Comparison of ENCODE assay signal across 24 mouse cellular contexts in the genomic region with DNA sequence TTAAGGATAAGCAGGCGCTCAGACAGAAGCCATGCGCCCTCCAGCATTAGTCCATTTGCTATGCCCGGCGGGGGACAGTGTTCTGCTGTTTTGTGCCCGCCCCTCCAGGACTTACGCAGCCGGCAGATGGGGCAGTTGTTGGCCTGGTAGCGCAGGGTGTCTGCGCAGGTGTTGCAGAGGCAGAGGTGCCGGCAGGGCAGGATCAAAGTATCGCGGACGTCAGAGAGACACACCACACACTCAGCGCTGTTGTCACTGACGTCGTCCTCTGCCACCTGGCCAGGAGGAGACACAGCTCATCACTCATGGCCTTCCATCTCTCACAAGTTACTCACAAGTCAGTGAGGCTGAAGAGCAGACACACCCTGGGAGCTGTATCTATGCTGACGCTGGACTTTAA. TPM values are rescaled to one million over a fixed set of nuclear protein-coding genes. Genes with fewer than 3 reads are reported as not detected.
A peak's percentile ranks its signal among the peaks of the same experiment; 100 is the strongest.
DNase-seq lines count a peak whose midpoint lies in the region; ATAC-seq and TF ChIP-seq lines count a peak whose summit lies in the region.
"Had no signal": no experiment of that assay in that cellular context is flagged by ENCODE, and none has a peak within 500 bp of the region (broad histone marks: within the 10 kb centered on the region; RNA-seq: fewer than 3 reads in every experiment).

No protein-coding gene starts in this region.

- DNase-seq in adrenal gland, postnatal 14 days, result peak; percentile 37
- no peak for DNase-seq in adrenal gland, postnatal 36 days
- no peak for DNase-seq in liver, postnatal 0 days
- no peak for DNase-seq in liver, embryonic 11.5 days (ENCODE audit: low spot score)
- DNase-seq in naive thymus-derived CD4-positive, alpha-beta T cell, adult 2 months (ENCODE audit: low read depth), result peak; percentile 57
- DNase-seq in thymus, postnatal 25 days, result peak; percentile 66
- DNase-seq in hindbrain, embryonic 10.5 days (ENCODE audit: low spot score), result no peak
- no peak for DNase-seq in right cerebral cortex, postnatal 10 days (ENCODE audit: low spot score in 2 of 2)
- DNase-seq: adrenal gland, postnatal 10 days; cerebellum, postnatal 10 days; forebrain, postnatal 0 days; gastrocnemius, postnatal 25 days; heart, adult 2 months; kidney, adult 11 months; kidney, postnatal 36 days; lung, postnatal 36 days had no signal

- no peak overlapping the region for H3K9ac ChIP-seq in liver, postnatal 0 days (replicated peaks)
- no peak overlapping the region for H3K9ac ChIP-seq in liver, embryonic 11.5 days (ENCODE audit: low read depth, low read length)
- H3K9ac ChIP-seq: forebrain, postnatal 0 days; kidney, embryonic 15.5 days; limb, embryonic 12.5 days; liver, embryonic 14.5 days; lung, embryonic 15.5 days; neural tube, embryonic 15.5 days had no signal

- TF ChIP-seq CTCF in liver, postnatal 0 days (IDR thresholded peaks at IDR 0.05; ENCODE audit: low read depth), result peak; percentile 22

- WGBS in liver, postnatal 0 days (ENCODE audit: insufficient replicate concordance), result 58% methylated on average over 17 of the region's 17 CpGs
- 59% methylated on average over 17 of the region's 17 CpGs for WGBS in liver, embryonic 11.5 days
- 37% methylated on average over 17 of the region's 17 CpGs for WGBS in hindbrain, embryonic 10.5 days

- H3K9me3 ChIP-seq in liver, postnatal 0 days (ENCODE audit: low read length), result no peaks in the 10 kb centered on the region
- no peaks in the 10 kb centered on the region for H3K9me3 ChIP-seq in liver, embryonic 11.5 days (ENCODE audit: control insufficient read depth, low read length)
- peaks cover 4% of the 10 kb centered on the region; the same call in 1 of the 2 replicates for H3K9me3 ChIP-seq in hindbrain, embryonic 10.5 days
- H3K9me3 ChIP-seq: kidney, embryonic 15.5 days; lung, embryonic 15.5 days; neural tube, embryonic 15.5 days had no signal

- ATAC-seq in liver, postnatal 0 days, result no peak
- no peak for ATAC-seq in liver, embryonic 11.5 days (replicated peaks; ENCODE audit: low FRiP score)
- ATAC-seq: forebrain, postnatal 0 days; hindbrain, postnatal 0 days had no signal

- no peak overlapping the region for H3K27ac ChIP-seq in liver, postnatal 0 days (ENCODE audit: low read depth)
- H3K27ac ChIP-seq in liver, embryonic 11.5 days (ENCODE audit: low read depth, low read length), result no peak overlapping the region
- H3K27ac ChIP-seq in hindbrain, embryonic 10.5 days, result no peak overlapping the region
- H3K27ac ChIP-seq: heart, adult 2 months; hindbrain, postnatal 0 days; kidney, embryonic 15.5 days; limb, embryonic 12.5 days; liver, embryonic 14.5 days; lung, embryonic 15.5 days; neural tube, embryonic 15.5 days had no signal

- H3K4me3 ChIP-seq in liver, postnatal 0 days (ENCODE audit: low read depth, low read length), result no peak overlapping the region
- no peak overlapping the region for H3K4me3 ChIP-seq in liver, embryonic 11.5 days (ENCODE audit: low read depth, low read length)
- H3K4me3 ChIP-seq in hindbrain, embryonic 10.5 days, result no peak overlapping the region
- H3K4me3 ChIP-seq: heart, adult 2 months; kidney, embryonic 15.5 days; limb, embryonic 12.5 days; lung, embryonic 15.5 days; megakaryocyte, embryonic 14.5 days; neural tube, embryonic 15.5 days had no signal

- no peak overlapping the region for H3K4me2 ChIP-seq in liver, postnatal 0 days (ENCODE audit: low read depth, low read length)
- no peak overlapping the region for H3K4me2 ChIP-seq in liver, embryonic 11.5 days
- H3K4me2 ChIP-seq: kidney, embryonic 15.5 days; limb, embryonic 12.5 days; lung, embryonic 15.5 days; neural tube, embryonic 15.5 days had no signal

- TF ChIP-seq EP300 in liver, postnatal 0 days (IDR thresholded peaks at IDR 0.05; ENCODE audit: low read depth), result no peak

- no peaks in the 10 kb centered on the region for H3K27me3 ChIP-seq in liver, postnatal 0 days (ENCODE audit: insufficient read depth, low read length)
- no peaks in the 10 kb centered on the region; the same call in none of the 2 replicates for H3K27me3 ChIP-seq in liver, embryonic 11.5 days (replicated peaks; ENCODE audit: control insufficient read depth, insufficient read depth, low read length)
- 0 out of 2 replicates have a peak, but pooled peaks cover 4% of the 10 kb centered on the region for H3K27me3 ChIP-seq in hindbrain, embryonic 10.5 days (ENCODE audit: insufficient read depth, poor library complexity, severe bottlenecking)
- H3K27me3 ChIP-seq: CH12.LX; kidney, embryonic 15.5 days; limb, embryonic 12.5 days; lung, embryonic 15.5 days; neural tube, embryonic 15.5 days had no signal

- H3K4me1 ChIP-seq in liver, postnatal 0 days (ENCODE audit: insufficient read depth), result no peaks in the 10 kb centered on the region
- 0 out of 2 replicates have a peak, but pooled peaks cover 3% of the 10 kb centered on the region for H3K4me1 ChIP-seq in liver, embryonic 11.5 days (replicated peaks; ENCODE audit: control insufficient read depth, insufficient read depth, low read length)
- H3K4me1 ChIP-seq in hindbrain, embryonic 10.5 days (replicated peaks), result peaks cover 22% of the 10 kb centered on the region
- H3K4me1 ChIP-seq: limb, embryonic 12.5 days; lung, embryonic 15.5 days had no signal

- 0 out of 2 replicates have a peak, but pooled peaks cover 5% of the 10 kb centered on the region for H3K36me3 ChIP-seq in liver, postnatal 0 days (replicated peaks; ENCODE audit: insufficient read depth, low read length)
- peaks cover 2% of the 10 kb centered on the region; the same call in 1 of the 2 replicates for H3K36me3 ChIP-seq in liver, embryonic 11.5 days (ENCODE audit: control insufficient read depth, insufficient read depth, low read length)
- H3K36me3 ChIP-seq in hindbrain, embryonic 10.5 days, result peaks cover 56% of the 10 kb centered on the region

RNA-seq across cellular contexts. Expression of a gene that starts 19.3 kb away (rescaled TPM):
- total RNA-seq in adrenal gland, postnatal 14 days (2021), result 0.23 and 0.30 TPM in 2 replicates
- total RNA-seq in adrenal gland, postnatal 36 days (2021), result under 1 TPM in 1 of 2 experiments, not detected in 1; 0.10 TPM
- polyA plus RNA-seq in liver, postnatal 0 days (2015; fragmentation: Nextera tagmentation; extraction: Ambion mirVana), result 0.07 and 0.14 TPM in 2 replicates
- 1.2 and 1.3 TPM in 2 replicates for polyA plus RNA-seq in liver, embryonic 11.5 days (2014; fragmentation: Nextera tagmentation; extraction: Ambion mirVana)
- 15.1 and 29.1 TPM in 2 replicates for polyA plus RNA-seq in hindbrain, embryonic 10.5 days (2016; fragmentation: Nextera tagmentation; extraction: Ambion mirVana)
- total RNA-seq: heart, adult 2 months had no signal

RNA-seq across cellular contexts. Expression of a gene that starts 47.5 kb away (rescaled TPM):
- total RNA-seq in adrenal gland, postnatal 14 days (2021), result 50.5 and 62.8 TPM in 2 replicates
- total RNA-seq in adrenal gland, postnatal 36 days (2021), result 10 to 100 TPM; 57.6 to 68.8 TPM
- polyA plus RNA-seq in liver, postnatal 0 days (2015; fragmentation: Nextera tagmentation; extraction: Ambion mirVana), result 18.1 and 18.4 TPM in 2 replicates
- 47.4 and 51.3 TPM in 2 replicates for polyA plus RNA-seq in liver, embryonic 11.5 days (2014; fragmentation: Nextera tagmentation; extraction: Ambion mirVana)
- polyA plus RNA-seq in hindbrain, embryonic 10.5 days (2016; fragmentation: Nextera tagmentation; extraction: Ambion mirVana), result 52.2 and 79.2 TPM in 2 replicates

RNA-seq across cellular contexts. Expression of a gene that starts 58.3 kb away (rescaled TPM):
- 8.6 and 10.1 TPM in 2 replicates for total RNA-seq in adrenal gland, postnatal 14 days (2021)
- total RNA-seq in adrenal gland, postnatal 36 days (2021), result 1 to 10 TPM; 8.1 TPM
- polyA plus RNA-seq in liver, postnatal 0 days (2015; fragmentation: Nextera tagmentation; extraction: Ambion mirVana), result 1.5 and 2.2 TPM in 2 replicates
- 5.0 and 6.8 TPM in 2 replicates for polyA plus RNA-seq in liver, embryonic 11.5 days (2014; fragmentation: Nextera tagmentation; extraction: Ambion mirVana)
- 9.5 and 16.9 TPM in 2 replicates for polyA plus RNA-seq in hindbrain, embryonic 10.5 days (2016; fragmentation: Nextera tagmentation; extraction: Ambion mirVana)

Comparison
In these comparisons a context has a peak if more than half of its experiments do, and no peak if none do; other contexts are left out.
1. DNase-seq: peak in adrenal gland, postnatal 14 days (single experiment), naive thymus-derived CD4-positive, alpha-beta T cell, adult 2 months (single experiment) and thymus, postnatal 25 days (single experiment); none in adrenal gland, postnatal 36 days (0 of 2), liver, postnatal 0 days (single experiment), liver, embryonic 11.5 days (single experiment), hindbrain, embryonic 10.5 days (single experiment) and right cerebral cortex, postnatal 10 days (0 of 2).